Mouse (Mus musculus) gonadal fat pad, adult 2 months (tissue): ENCODE measurements around the gene Oprm1. TPM values are rescaled to one million over a fixed set of nuclear protein-coding genes. Genes with fewer than 3 reads are reported as not detected.

Experiments
- polyA plus RNA-seq: library from polyadenylated mRNA; depleted of rRNA; stranded (reverse); fragments of >200 nt; gene quantifications from 2 replicates; pipeline ENCODE4 v1.2.3, GENCODE M21; 2012; rRNA removed

The Oprm1 gene
- polyA plus RNA-seq, 1 experiment: 0.20 TPM

Other genes starting within 250 kb of the Oprm1 start
- gene Gm10945, start 3.3 kb downstream of the Oprm1 start, polyA plus RNA-seq: not detected in 2 replicates